Mouse (Mus musculus): ENCODE results near the gene Fbxo17. TPM values are rescaled to one million over a fixed set of nuclear protein-coding genes. Genes with fewer than 3 reads are reported as not detected.

Fbxo17 gene
- total and polyA plus RNA-seq, 2 experiments from 2014 or later, result 5.1 to 7.8 TPM

DNA sequence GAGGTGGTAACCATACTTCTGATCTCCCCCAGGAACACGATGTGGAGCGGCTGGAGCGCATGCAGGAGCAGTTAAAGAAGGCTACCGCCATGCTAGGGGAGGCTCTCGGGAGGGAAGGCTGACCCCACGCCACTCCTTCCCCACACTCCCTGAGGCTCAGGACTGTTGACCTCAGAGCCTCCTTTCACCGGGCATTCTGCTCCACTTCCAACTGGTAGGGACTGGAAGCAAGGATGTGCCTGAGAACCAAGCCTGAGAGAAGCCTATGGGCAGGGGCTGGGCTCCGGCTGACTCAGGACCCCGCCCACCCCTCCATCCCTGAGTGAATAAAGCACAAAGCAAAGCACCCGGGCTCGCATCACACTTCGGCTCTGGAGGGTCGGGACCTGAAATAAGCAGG, 42.0 kb downstream of the Fbxo17 start:
- 82% methylated on average over 13 of the region's 13 CpGs for WGBS
- H3K36me3 ChIP-seq (replicated peaks; ENCODE audit: control insufficient read depth, insufficient read depth, low read length), result peaks cover 38% of the 10 kb centered on the region

DNA sequence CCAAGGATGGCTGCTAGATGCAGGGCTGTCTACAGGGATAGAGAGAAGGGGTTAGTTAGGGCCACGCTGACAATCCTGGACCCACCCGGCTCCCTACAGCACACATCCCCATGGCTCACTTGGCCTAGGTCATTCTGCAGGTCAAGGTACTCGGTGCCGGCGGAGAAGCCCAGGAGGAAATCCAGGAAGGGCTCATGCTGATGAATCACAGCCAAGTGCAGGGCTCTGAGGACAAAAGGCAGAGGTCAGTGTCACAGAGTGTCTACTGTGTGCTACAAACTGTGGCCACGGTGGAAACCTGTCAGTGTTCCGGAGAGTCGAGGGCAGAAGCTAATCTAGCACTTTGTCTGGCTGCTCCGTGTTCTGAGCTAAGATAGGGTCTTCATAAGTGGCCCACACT, 45.3 kb downstream of the Fbxo17 start:
- no peak for ATAC-seq (ENCODE audit: insufficient read depth, low read depth)
- no peak overlapping the region for H3K4me2 ChIP-seq (ENCODE audit: low read depth, low read length)
- no peak for TF ChIP-seq EP300 (IDR thresholded peaks at IDR 0.05; ENCODE audit: low read depth)
- TF ChIP-seq CTCF (IDR thresholded peaks at IDR 0.05; ENCODE audit: low read depth), result no peak
- peaks cover 6% of the 10 kb centered on the region; the same call in 1 of the 2 replicates for H3K27me3 ChIP-seq (ENCODE audit: control insufficient read depth, insufficient read depth, low read length)
- no peak for DNase-seq (ENCODE audit: low spot score)
- no peaks in the 10 kb centered on the region for H3K9me3 ChIP-seq (replicated peaks; ENCODE audit: control insufficient read depth, low read length)
- no peak overlapping the region for H3K9ac ChIP-seq (replicated peaks; ENCODE audit: low read depth, low read length)
- no peak overlapping the region for H3K4me3 ChIP-seq (ENCODE audit: low read depth, low read length)
- H3K4me1 ChIP-seq (ENCODE audit: control insufficient read depth, insufficient read depth), result peaks cover 9% of the 10 kb centered on the region
- WGBS, result 70% methylated on average over 9 of the region's 9 CpGs
- peaks cover 38% of the 10 kb centered on the region for H3K36me3 ChIP-seq (replicated peaks; ENCODE audit: control insufficient read depth, insufficient read depth, low read length)
- no peak overlapping the region for H3K27ac ChIP-seq (ENCODE audit: low read depth)

More for the DNA sequence above, 42.0 kb downstream of the Fbxo17 start:
- Histone ChIP-seq H3K4me1 (ENCODE audit: control insufficient read depth, insufficient read depth) (no peaks in the 10 kb centered on the region), H3K4me2 (ENCODE audit: low read depth, low read length) (no peak overlapping the region), H3K27me3 (ENCODE audit: control insufficient read depth, insufficient read depth, low read length) (peaks cover 20% of the 10 kb centered on the region), H3K9me3 (replicated peaks; ENCODE audit: control insufficient read depth, low read length) (no peaks in the 10 kb centered on the region), H3K4me3 (ENCODE audit: low read depth, low read length) (no peak overlapping the region), H3K27ac (ENCODE audit: low read depth) (no peak overlapping the region), H3K9ac (replicated peaks; ENCODE audit: low read depth, low read length) (no peak overlapping the region)
- TF ChIP-seq CTCF (IDR thresholded peaks at IDR 0.05; ENCODE audit: low read depth) (no peak), EP300 (IDR thresholded peaks at IDR 0.05; ENCODE audit: low read depth) (no peak)
- DNase-seq (ENCODE audit: low spot score) (no peak), ATAC-seq (ENCODE audit: insufficient read depth, low read depth) (no peak)

DNA sequence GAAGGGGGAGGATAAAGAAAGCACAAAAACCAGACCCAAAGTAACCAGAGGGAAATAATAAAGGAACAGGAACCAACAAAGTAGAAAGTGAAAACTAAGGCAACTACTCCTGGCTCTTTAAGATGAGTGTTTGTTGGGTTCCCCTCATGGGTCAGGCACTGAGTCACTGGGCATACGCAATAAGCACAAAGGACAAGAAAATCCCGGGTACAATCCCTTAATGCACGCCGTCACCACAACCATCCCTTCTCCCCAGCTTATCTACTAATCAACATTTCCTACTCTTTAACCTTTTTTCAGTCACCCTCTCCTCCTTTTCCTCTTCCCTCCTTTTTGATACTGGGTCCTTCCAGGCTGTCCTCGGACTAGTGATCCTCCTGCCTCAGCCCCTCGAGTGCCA, 48.6 kb downstream of the Fbxo17 start:
- Histone ChIP-seq H3K36me3 (replicated peaks; ENCODE audit: control insufficient read depth, insufficient read depth, low read length) (peaks cover 22% of the 10 kb centered on the region), H3K4me3 (ENCODE audit: low read depth, low read length) (peak overlapping the region; percentile 63; the same call in 1 of the 2 replicates), H3K9me3 (replicated peaks; ENCODE audit: control insufficient read depth, low read length) (no peaks in the 10 kb centered on the region), H3K9ac (replicated peaks; ENCODE audit: low read depth, low read length) (0 out of 2 replicates have a peak overlapping the region, but pooled peaks have one; percentile 52), H3K4me2 (ENCODE audit: low read depth, low read length) (peak overlapping the region; percentile 59), H3K27ac (ENCODE audit: low read depth) (no peak overlapping the region), H3K4me1 (ENCODE audit: control insufficient read depth, insufficient read depth) (peaks cover 15% of the 10 kb centered on the region), H3K27me3 (ENCODE audit: control insufficient read depth, insufficient read depth, low read length) (no peaks in the 10 kb centered on the region)
- DNase-seq (ENCODE audit: low spot score) (no peak), ATAC-seq (ENCODE audit: insufficient read depth, low read depth) (no peak)
- WGBS, result 72% methylated on average over 6 of the region's 6 CpGs
- TF ChIP-seq CTCF (IDR thresholded peaks at IDR 0.05; ENCODE audit: low read depth) (no peak), EP300 (IDR thresholded peaks at IDR 0.05; ENCODE audit: low read depth) (no peak)

DNA sequence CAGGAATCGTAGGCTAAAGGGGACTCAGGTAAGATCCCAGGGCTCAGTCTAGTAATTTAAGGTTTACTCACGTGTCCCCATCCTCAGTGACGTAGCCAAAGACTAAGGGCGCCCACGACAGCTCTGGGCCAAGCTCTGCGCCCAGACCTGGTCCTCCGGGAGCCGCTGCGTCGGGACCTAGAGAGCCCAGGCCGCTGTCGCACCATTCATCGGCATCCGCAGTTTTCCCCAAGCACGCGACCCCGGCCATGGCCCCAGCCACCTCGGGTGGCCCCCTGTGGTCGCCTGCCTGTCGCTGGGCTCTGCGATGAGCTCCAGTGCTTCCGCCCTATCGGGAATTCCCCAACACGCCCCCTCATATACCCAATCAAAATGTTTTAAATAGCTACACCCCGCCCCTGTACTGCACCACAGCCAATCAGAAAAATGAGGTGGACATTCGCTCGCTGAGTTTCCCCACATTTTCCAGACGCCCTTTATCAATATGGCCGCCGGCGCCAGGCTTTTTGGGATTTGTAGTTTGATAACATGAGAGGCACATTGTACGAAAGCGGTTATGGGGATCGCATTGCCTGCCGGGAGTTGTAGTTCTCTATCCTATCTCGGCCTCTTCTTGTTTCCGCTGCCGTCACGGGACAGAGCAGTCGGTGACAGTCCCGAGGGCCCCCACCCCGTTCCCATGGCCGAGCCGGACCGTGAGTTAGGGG, 49.7 kb downstream of the Fbxo17 start, which contains the start of gene Sirt2:
Gene Sirt2, plus strand, starts transcription at position 563 of the 707 bp plus-strand sequence.
- DNase-seq (ENCODE audit: low spot score), result peak; percentile 99
- H3K27me3 ChIP-seq (ENCODE audit: control insufficient read depth, insufficient read depth, low read length), result no peaks in the 10 kb centered on the region
- H3K4me3 ChIP-seq (ENCODE audit: low read depth, low read length), result peak within 1 kb of the TSS; percentile 63
- H3K4me1 ChIP-seq (ENCODE audit: control insufficient read depth, insufficient read depth), result peaks cover 15% of the 10 kb centered on the region
- WGBS, result under 1% methylated on average over 45 of the region's 45 CpGs
- peak; percentile 98 for ATAC-seq (ENCODE audit: insufficient read depth, low read depth)
- TF ChIP-seq CTCF (IDR thresholded peaks at IDR 0.05; ENCODE audit: low read depth), result 0 out of 2 replicates have a peak, but pooled peaks have one; percentile 6
- TF ChIP-seq EP300 (IDR thresholded peaks at IDR 0.05; ENCODE audit: low read depth), result no peak
- H3K36me3 ChIP-seq (replicated peaks; ENCODE audit: control insufficient read depth, insufficient read depth, low read length), result peaks cover 11% of the 10 kb centered on the region
- peak within 1 kb of the TSS; percentile 35 for H3K27ac ChIP-seq (ENCODE audit: low read depth)
- H3K9me3 ChIP-seq (replicated peaks; ENCODE audit: control insufficient read depth, low read length), result no peaks in the 10 kb centered on the region
- peak within 1 kb of the TSS; percentile 81 for H3K4me2 ChIP-seq (ENCODE audit: low read depth, low read length)
- peak within 1 kb of the TSS; percentile 73 for H3K9ac ChIP-seq (replicated peaks; ENCODE audit: low read depth, low read length)

DNA sequence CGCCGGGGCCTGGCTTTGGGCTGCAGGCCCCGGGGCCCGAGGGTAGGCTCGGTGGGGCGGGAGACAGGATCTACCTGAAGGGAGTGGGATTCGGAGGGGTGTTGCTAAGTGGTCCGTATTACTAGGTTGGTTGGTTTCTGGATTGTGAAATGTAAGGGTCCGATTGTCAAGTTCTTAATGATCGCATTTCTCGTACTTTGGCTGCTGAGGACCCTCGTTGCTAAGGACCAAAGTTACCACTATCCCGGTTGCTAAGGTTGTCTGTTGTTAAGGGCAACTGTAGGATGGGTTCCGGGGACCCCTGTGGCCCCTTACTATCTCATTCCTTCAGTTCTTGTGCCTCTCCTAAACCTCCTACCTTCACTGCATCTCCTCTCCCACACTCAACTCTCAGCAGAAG, 50.3 kb downstream of the Fbxo17 start:
- H3K4me2 ChIP-seq (ENCODE audit: low read depth, low read length), result peak overlapping the region; percentile 81
- ATAC-seq (ENCODE audit: insufficient read depth, low read depth) (no peak), DNase-seq (ENCODE audit: low spot score) (no peak)
- no peaks in the 10 kb centered on the region for H3K9me3 ChIP-seq (replicated peaks; ENCODE audit: control insufficient read depth, low read length)
- 4% methylated on average over 14 of the region's 14 CpGs for WGBS
- peaks cover 15% of the 10 kb centered on the region for H3K4me1 ChIP-seq (ENCODE audit: control insufficient read depth, insufficient read depth)
- TF ChIP-seq CTCF (IDR thresholded peaks at IDR 0.05; ENCODE audit: low read depth), result no peak
- TF ChIP-seq EP300 (IDR thresholded peaks at IDR 0.05; ENCODE audit: low read depth), result no peak
- peak overlapping the region; percentile 63 for H3K4me3 ChIP-seq (ENCODE audit: low read depth, low read length)
- no peak overlapping the region for H3K27ac ChIP-seq (ENCODE audit: low read depth)
- H3K27me3 ChIP-seq (ENCODE audit: control insufficient read depth, insufficient read depth, low read length), result no peaks in the 10 kb centered on the region
- peaks cover 5% of the 10 kb centered on the region; the same call in 1 of the 2 replicates for H3K36me3 ChIP-seq (replicated peaks; ENCODE audit: control insufficient read depth, insufficient read depth, low read length)
- peak overlapping the region; percentile 73 for H3K9ac ChIP-seq (replicated peaks; ENCODE audit: low read depth, low read length)
